Mouse (Mus musculus): ENCODE measurements around the gene C1ql1. TPM values are rescaled to one million over a fixed set of nuclear protein-coding genes. Genes with fewer than 3 reads are reported as not detected.

The C1ql1 gene
- polyA plus RNA-seq, 1 experiment from 2014 or later: 2.8 TPM

Other genes starting within 250 kb of the C1ql1 start
- 61.7 and 65.8 TPM in 2 replicates for gene Ccdc43, start 248.9 kb downstream of the C1ql1 start, polyA plus RNA-seq (2016; fragmentation: Nextera tagmentation; extraction: Ambion mirVana)
- gene Adam11, start 185.2 kb downstream of the C1ql1 start, polyA plus RNA-seq (2016; fragmentation: Nextera tagmentation; extraction: Ambion mirVana): 11.7 and 13.2 TPM in 2 replicates
- 86.0 and 87.4 TPM in 2 replicates for gene Gjc1, start 127.0 kb downstream of the C1ql1 start, polyA plus RNA-seq (2016; fragmentation: Nextera tagmentation; extraction: Ambion mirVana)
- gene Higd1b, start 110.8 kb downstream of the C1ql1 start, polyA plus RNA-seq (2016; fragmentation: Nextera tagmentation; extraction: Ambion mirVana): not detected in 2 replicates
- gene Eftud2, start 65.7 kb downstream of the C1ql1 start, polyA plus RNA-seq (2016; fragmentation: Nextera tagmentation; extraction: Ambion mirVana): 376 and 379 TPM in 2 replicates
- gene Ccdc103, start 65.5 kb downstream of the C1ql1 start, polyA plus RNA-seq (2016; fragmentation: Nextera tagmentation; extraction: Ambion mirVana): 2.0 and 2.9 TPM in 2 replicates
- 0.09 TPM in 1 of 2 replicates, not detected in the other for gene Fam187a, start 61.5 kb downstream of the C1ql1 start, polyA plus RNA-seq (2016; fragmentation: Nextera tagmentation; extraction: Ambion mirVana)
- gene Gfap, start 45.8 kb downstream of the C1ql1 start, polyA plus RNA-seq (2016; fragmentation: Nextera tagmentation; extraction: Ambion mirVana): 0.09 and 0.10 TPM in 2 replicates
- gene Kif18b, start 21.6 kb downstream of the C1ql1 start, polyA plus RNA-seq (2016; fragmentation: Nextera tagmentation; extraction: Ambion mirVana): 14.5 and 15.5 TPM in 2 replicates
- 62.4 and 66.0 TPM in 2 replicates for gene Nmt1, start 81.5 kb upstream of the C1ql1 start, polyA plus RNA-seq (2016; fragmentation: Nextera tagmentation; extraction: Ambion mirVana)
- 261 and 275 TPM in 2 replicates for gene Dcakd, start 81.6 kb upstream of the C1ql1 start, polyA plus RNA-seq (2016; fragmentation: Nextera tagmentation; extraction: Ambion mirVana)
- gene Plcd3, start 155.0 kb upstream of the C1ql1 start, polyA plus RNA-seq (2016; fragmentation: Nextera tagmentation; extraction: Ambion mirVana): 1.5 and 1.7 TPM in 2 replicates
- 6.6 and 7.5 TPM in 2 replicates for gene Acbd4, start 155.0 kb upstream of the C1ql1 start, polyA plus RNA-seq (2016; fragmentation: Nextera tagmentation; extraction: Ambion mirVana)
- 1.8 and 2.0 TPM in 2 replicates for gene Hexim1, start 169.5 kb upstream of the C1ql1 start, polyA plus RNA-seq (2016; fragmentation: Nextera tagmentation; extraction: Ambion mirVana)
- 7.2 and 7.6 TPM in 2 replicates for gene Hexim2, start 185.7 kb upstream of the C1ql1 start, polyA plus RNA-seq (2016; fragmentation: Nextera tagmentation; extraction: Ambion mirVana)
- gene Fmnl1, start 224.4 kb upstream of the C1ql1 start, polyA plus RNA-seq (2016; fragmentation: Nextera tagmentation; extraction: Ambion mirVana): 0.47 and 0.81 TPM in 2 replicates

Data from forebrain, embryonic 10.5 days (tissue).